Mouse (Mus musculus) cerebellum, postnatal 14 days (tissue): ENCODE results near the gene Cpxm2.

Experiments used
- DNase-seq, 2 experiments: peaks; one replicate each; pipeline ENCODE4 v3.0.0; 2021; ENCODE audit warnings: mixed read lengths in 2 of 2

The Cpxm2 gene

GRCm38 (mm10) chr7:132128687-132129086 lies 25.9 kb downstream of the Cpxm2 start:
- peak; percentile 6 to 14 for DNase-seq

DNA sequence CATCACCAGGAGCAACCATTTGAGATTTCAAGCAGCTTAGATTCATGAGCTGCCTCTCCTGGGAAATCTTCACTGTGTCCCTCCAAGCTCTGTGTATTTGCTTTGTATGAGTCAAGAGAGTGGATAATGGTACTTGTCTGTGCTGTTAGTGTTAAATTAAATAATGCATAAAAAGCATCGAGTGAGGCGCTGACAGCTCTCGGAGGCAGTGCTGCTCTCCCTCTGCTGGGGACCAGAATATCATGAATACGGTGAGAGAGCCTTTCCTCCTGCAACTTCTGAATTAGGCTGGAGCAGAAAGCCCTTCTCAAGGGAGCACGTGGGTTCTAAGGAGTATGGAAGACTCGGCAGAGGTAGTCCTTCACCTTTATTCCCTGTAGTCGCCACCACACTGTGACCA lies 29.6 kb downstream of the Cpxm2 start:
- DNase-seq, result no peak

GRCm38 (mm10) chr7:132123211-132123610 lies 31.3 kb downstream of the Cpxm2 start:
- no peak for DNase-seq

DNA sequence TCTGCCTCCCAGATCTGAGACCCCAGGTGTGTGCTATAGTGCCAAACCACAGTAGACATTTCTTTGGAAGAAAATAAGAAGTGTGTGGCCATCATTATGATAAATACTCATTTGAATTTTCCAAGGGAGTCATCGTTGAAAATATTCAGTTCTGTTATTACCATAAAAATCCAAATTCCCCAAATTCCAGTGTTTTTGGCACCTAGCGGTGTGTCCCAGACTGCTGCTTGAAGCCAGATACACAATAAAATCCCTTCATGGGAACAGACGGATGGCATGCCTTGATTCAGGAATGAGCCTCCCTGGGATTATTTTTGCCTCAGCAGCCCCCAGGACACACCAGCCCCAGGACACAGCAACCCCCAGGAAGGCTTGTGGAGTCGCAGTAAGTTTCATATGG lies 34.7 kb downstream of the Cpxm2 start:
- DNase-seq, result no peak

- DNase-seq, result no peak
Measured at GRCm38 (mm10) chr7:132111770-132112169, 42.8 kb downstream of the Cpxm2 start.

DNA sequence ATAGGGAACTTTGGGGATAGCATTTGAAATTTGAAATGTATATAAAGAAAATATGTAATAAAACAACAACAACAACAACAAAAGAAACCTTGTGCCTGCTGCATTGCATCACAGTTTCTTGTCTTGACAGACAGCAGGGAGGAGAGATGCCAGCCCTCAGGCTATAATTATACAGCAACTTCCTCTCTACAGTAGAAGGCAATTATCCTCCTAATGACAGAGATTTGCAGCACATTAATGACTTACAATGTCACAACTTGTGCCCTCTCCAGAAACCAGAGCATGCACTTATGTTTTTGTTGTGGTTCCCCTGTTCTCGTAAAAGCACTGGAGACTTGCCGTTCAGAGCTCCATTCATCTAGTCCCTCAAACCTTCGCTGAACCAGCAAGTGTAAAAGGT lies 44.2 kb downstream of the Cpxm2 start:
- no peak for DNase-seq

DNA sequence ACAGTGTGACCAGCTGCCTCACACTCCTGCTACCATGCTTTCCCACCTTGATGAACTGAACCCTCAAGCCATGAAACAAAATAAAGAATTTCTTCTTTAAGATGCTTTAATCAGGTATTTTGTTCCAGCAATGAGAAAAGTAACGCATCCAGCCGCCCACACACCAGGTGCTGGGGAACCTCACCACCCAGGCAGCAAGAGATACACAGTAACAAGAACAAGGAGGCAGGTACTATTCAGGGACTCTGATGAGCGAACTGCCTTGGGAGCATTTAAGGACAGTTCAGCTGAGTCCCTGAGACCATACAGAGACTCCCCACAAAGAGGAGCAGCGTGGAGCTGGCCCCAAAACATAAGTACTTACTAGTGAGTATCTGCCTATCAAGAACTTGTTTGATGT lies 47.6 kb downstream of the Cpxm2 start:
- no peak for DNase-seq

DNA sequence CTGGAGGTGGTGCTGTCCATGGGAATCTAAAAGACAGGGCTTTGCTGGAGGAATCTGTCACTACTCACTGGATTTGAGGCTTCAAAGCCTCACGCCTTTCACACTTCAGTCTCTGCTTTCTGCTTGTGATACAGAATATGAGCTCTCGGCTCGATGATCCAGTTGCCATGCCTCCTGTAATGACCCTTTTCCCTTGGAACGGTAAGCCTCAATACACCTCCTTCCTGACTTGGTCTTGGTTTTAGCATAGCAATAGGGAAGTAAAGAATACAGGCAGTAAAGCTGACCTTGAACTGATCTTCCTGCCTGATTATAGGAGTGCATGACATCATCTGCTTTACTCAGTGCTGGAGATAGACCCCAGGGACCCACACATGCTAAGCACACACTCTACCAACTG lies 49.2 kb downstream of the Cpxm2 start:
- no peak for DNase-seq

DNA sequence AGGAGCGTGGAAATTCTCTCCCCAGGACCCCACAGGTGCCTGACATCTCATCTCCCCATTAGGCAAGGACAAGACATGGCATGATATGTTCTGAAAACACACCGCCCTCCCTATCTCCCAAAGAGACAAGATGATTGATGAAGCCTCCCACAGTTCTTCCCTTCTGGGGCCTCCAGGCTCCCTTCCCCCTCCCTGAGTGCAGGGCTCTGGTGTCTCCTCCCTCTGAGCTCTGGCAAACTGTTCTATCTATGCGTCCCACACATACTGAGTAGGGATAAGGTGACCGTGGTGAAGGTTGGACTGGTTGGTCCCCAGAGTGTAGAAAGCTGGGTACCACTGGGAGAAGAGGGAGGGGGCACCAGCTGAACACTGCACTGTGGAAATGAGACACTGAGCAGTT lies 56.1 kb downstream of the Cpxm2 start:
- no peak for DNase-seq

GRCm38 (mm10) chr7:132094666-132095065 lies 59.9 kb downstream of the Cpxm2 start:
- DNase-seq, result no peak

DNA sequence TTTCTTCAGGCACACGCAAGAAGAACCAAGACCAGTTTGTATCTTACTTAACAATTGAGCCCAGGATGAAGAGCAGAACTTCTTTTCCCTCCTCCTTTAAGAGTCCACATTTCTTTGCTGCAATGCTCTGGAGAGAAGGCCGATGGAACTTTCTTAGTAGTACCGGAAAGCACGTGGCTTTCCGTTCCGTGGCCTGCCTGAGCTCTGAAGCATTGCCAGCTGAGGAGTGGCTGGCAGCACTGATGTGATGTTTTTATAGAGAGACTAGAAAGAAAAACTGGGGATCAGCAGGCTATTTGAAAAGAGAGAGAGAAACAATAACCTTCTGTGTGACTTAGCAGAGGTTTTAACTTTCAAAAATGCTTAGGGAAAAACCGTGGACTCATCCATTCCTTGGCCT lies 63.0 kb downstream of the Cpxm2 start:
- DNase-seq, result no peak

DNA sequence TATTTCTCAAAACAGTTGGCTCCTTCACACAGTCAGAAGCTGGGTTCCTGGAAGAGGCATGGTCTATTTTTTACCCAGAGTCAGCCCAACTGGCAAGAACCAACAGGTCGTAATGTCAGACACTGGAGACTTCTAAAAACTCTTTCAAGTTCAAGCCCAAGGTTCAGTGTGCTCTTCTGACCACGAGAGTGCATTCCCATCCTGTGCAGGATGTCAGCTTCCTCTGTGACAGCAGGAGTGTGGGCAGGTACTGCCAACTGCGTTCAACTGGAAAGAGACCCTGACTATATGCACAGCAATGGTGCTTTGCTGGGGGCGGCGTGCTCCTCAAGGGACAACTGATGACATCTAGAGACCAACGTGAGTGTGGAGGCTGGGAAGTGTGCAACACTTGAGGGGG lies 65.9 kb downstream of the Cpxm2 start:
- no peak for DNase-seq

- DNase-seq, result peak; percentile 3 to 8
Measured at GRCm38 (mm10) chr7:132088181-132088580, 66.4 kb downstream of the Cpxm2 start.

DNA sequence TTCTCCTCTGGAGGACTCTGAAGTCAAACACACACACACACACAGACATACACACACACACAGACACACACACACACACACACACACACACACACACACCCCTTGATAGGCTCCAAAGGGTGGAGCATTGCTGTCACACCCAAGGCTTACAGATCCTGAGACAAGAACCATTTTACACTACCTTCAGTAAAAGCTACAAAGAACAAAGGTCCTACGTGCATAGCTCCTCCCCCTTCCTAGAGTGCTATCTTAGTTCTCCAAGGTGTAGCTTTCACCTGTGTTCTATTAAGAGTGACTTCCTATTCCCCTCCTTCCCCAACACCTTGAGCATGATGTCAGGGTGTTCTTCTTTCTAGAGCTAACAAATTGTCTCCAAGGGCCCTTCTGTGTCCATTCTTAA lies 78.7 kb downstream of the Cpxm2 start:
- DNase-seq, result no peak

DNA sequence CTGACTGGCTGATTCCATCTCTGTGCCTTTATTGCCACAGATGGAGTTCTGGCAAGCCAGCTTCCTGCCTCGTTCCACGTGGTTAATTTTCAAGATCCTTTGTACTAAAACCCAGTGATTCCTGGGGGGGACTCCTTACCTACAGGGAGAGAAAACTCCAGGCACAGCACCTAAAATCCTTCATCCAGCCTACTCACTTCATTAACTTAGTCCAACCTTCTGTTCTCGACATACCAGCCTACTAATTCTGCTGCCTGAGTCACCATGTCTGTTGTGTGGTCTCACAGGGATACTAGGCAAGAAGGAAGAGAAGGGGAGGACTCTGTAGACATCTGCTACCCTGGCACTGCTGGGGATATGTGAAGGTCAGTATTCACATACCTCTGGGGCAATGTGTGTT lies 80.0 kb downstream of the Cpxm2 start:
- DNase-seq, result no peak

DNA sequence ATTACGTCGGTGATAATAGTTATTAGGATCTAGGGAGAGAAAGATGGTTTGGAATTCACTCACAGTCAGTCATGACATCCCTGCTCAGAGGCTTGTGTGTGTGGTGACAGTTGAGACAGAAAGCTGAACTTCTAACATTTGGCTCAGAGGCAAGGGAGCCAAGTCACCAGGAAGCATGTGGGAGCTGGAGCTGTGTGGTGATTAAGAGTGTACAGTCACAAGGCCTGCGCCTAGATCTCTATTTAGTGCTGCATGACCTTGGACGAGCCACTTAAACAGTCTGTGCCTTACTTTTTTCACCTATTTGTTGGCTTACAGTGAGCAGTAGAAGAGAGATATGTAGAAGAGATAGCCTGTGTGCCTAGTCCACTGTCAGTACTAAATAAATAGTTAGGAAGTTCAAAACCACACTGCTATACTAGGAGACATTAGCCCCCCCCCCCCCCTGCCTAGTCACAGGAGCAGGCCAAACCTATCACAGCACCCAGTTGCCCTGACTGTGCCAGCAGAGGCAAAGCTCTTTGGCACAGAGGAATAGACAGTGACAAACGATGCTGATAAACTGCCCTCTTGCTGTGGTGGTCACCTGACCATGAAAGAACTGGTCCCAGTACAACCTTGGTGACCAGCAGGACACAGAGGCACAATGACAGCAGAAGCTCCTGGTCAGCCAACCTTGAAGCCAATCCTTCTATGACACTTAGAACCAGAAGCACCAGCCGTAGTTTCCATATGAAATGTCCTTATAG lies 83.5 kb downstream of the Cpxm2 start:
- no peak for DNase-seq

DNA sequence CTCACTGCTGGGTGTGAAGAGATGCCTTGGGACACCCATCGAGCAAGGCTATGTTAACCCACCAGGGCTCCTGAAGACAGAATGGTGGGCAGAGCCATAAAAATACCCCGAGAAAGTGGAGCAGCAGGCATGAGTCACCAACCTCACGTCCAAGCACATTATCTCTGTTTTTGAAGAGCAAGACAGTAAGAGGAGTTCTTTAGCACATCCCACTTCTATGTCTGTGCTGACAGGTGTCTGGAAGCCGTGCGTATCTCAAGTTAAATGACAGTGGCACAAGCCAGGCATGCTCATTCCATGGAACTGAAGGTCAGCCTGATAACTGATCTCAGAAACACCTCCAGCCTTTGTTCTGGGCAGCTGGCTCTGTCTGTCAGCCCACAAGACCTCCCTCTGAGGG lies 86.6 kb downstream of the Cpxm2 start:
- no peak for DNase-seq

DNA sequence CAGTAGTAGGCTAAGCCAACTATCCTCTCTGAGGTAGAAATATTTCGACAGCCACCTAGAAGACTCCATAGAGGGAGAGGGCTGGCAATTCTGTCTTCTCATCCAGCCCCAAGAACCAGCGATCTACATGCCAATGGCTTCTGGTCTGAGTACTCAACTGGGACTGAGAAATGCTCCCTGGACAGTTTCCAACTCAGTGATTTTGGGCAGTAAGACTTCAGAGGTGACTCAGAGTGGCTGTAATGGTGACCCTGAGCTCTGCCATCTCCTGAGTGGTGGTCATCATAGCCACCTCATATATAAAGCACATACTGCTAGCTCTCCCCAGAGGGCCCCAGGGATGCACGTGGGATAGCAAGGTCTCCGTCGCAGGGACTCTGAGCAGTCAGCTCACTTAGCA lies 87.0 kb downstream of the Cpxm2 start:
- DNase-seq, result no peak

- DNase-seq, result no peak
Measured at GRCm38 (mm10) chr7:132060116-132060515, 94.4 kb downstream of the Cpxm2 start.

DNA sequence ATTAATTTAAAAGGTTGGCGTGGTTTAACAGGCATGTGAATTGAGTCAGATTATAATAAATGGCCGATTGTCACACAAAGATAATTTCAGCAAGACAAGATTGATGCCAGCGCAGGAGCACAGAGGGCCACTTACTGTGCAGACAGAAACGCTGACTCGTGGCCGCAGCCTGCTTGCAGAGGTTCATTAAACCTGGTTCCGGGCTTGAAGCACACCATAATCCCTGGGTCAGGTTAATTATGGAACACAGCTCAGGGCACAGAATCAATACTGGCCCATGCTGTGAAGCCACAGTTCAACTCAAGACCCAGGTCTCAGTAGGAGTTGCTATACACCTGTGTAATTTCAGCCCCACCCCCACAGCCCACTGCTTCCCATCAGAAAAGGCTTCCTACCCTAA lies 98.0 kb downstream of the Cpxm2 start:
- DNase-seq, result no peak

DNA sequence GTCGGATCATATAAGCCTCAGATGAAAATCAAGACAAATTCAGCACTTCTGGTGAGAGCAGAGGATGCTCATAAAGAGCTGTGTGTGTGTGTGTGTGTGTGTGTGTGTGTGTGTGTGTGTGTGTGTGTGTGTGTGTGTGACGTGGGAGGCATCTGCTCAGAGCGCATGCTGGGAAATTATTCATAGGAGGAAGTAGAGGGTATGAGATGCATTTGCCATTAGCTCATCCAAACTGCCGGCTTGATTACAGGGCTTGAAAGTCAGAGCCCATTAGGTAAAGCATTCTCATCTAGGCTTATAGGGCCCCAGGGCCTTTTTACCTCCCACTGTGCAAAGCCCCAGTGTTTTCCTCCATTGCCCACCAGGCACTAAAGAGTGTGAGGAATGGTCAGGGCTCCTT lies 107.9 kb downstream of the Cpxm2 start:
- no peak for DNase-seq

DNA sequence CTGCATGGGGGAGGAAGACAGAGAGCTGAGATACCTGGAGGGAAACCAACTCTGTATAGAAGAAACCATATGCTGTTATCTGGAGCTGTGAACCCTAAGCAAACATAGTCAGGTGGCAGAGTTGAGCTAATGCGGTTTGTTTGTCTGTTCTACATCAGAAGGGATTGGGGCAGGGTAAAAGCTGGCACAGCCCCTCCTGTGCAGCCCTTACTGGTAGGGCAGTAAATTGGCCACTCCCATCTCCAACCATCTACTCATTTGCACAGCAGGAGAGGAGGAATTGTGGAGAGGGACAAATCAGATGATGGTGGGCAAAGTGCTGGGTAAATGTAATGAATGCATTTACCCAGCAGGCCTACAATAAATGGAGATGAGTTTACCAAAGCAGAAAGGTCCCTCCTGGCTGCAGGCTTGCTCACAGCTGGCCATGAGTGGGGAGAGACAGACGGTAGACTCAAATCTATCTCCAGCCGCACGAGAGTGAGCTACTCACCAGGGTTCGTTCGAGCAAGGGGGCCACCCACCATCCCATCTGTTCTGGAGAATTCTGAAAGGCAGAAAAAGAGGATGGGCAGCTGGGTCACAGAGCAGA lies 122.5 kb downstream of the Cpxm2 start:
- DNase-seq, result peak in 1 of 2 experiments; percentile 11

- no peak for DNase-seq
Measured at GRCm38 (mm10) chr7:132026671-132027070, 127.9 kb downstream of the Cpxm2 start.

GRCm38 (mm10) chr7:132025591-132025990 lies 128.9 kb downstream of the Cpxm2 start:
- no peak for DNase-seq

DNA sequence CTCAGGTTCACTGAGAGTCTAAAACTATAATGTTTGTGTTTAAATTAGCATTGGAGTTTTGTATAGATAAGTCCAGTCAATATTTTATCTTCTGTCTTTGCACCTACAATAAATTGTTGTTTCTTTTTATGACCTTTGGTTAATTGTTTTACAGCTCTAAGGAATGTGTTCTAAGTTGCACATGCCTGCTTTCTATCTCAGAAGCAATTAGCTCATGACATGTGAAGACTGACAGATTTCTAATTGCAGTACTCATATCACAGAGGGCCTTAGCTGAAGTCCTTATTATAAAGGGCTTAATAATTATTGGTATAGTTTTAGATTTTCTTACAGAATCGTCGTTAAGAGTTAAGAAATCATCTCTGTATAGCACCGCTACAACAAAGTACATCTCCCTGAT lies 138.6 kb downstream of the Cpxm2 start:
- no peak for DNase-seq
